ENCODE assay signal across 10 mouse cellular contexts in genomic region chr10:80816303-80816702, GRCm38 (mm10). TPM values are rescaled to one million over a fixed set of nuclear protein-coding genes. Genes with fewer than 3 reads are reported as not detected.
DNase-seq lines count a peak whose midpoint lies in the region; ATAC-seq and TF ChIP-seq lines count a peak whose summit lies in the region.
"Not testable (repeated sequence)": the region's sequence is repeated elsewhere in the genome, so short reads cannot be mapped to it uniquely, and the experiment has no call there.
"Had no signal": no experiment of that assay in that cellular context is flagged by ENCODE, and none has a peak within 500 bp of the region (broad histone marks: within the 10 kb centered on the region; RNA-seq: fewer than 3 reads in every experiment).

No protein-coding gene starts in this region.

- not testable (repeated sequence) for TF ChIP-seq RAD21 in MEL (IDR thresholded peaks at IDR 0.05; ENCODE audit: low read depth, low read length)

- H3K27ac ChIP-seq in MEL (ENCODE audit: control insufficient read depth, low read depth, low read length); gastrocnemius, adult 2 months: not testable (repeated sequence)

- not testable (repeated sequence) for H3K9me3 ChIP-seq in MEL (replicated peaks; ENCODE audit: insufficient read depth, low read length)

- H3K9ac ChIP-seq in MEL (ENCODE audit: control insufficient read depth, low read depth, low read length, poor library complexity, severe bottlenecking) = not testable (repeated sequence)

- DNase-seq in MEL (ENCODE audit: low read depth, low spot score) (peak; percentile 62), MEL-GATA-1-ER (ENCODE audit: extremely low read depth, low read depth) (peak; percentile 62)
- peak; percentile 11 for DNase-seq in gastrocnemius, adult 2 months

- not testable (repeated sequence) for H3K79me2 ChIP-seq in MEL (ENCODE audit: control insufficient read depth, insufficient read depth, low read length, poor library complexity)

- H3K4me3 ChIP-seq in MEL (ENCODE audit: control insufficient read depth in 1 of 2, insufficient read depth in 1 of 2, low read depth in 2 of 2, low read length in 2 of 2); gastrocnemius, adult 2 months: not testable (repeated sequence)

- not testable (repeated sequence) for H3K27me3 ChIP-seq in MEL (ENCODE audit: control insufficient read depth in 1 of 2, insufficient read depth in 2 of 2, low read length in 2 of 2)

- TF ChIP-seq CTCF in MEL (IDR thresholded peaks at IDR 0.05 in 2 of 3, conservative IDR thresholded peaks at IDR 0.05 in 1 of 3; ENCODE audit: control insufficient read depth in 1 of 3, insufficient read depth in 1 of 3, low read depth in 2 of 3, low read length in 3 of 3, poor library complexity in 1 of 3, severe bottlenecking in 1 of 3); gastrocnemius, adult 2 months (IDR thresholded peaks at IDR 0.05): not testable (repeated sequence)

- ATAC-seq in common myeloid progenitor, adult 5-6 weeks (replicated peaks; ENCODE audit: low read depth, poor library complexity, severe bottlenecking) = peak; percentile 68
- ATAC-seq in granulocyte monocyte progenitor cell, adult 5-6 weeks (replicated peaks; ENCODE audit: poor library complexity, severe bottlenecking) = peak; percentile 82
- peak; percentile 83 for ATAC-seq in megakaryocyte, adult 5-6 weeks (ENCODE audit: poor library complexity, severe bottlenecking)

- H3K4me1 ChIP-seq in MEL (ENCODE audit: control insufficient read depth in 1 of 2, insufficient read depth in 2 of 2, low read length in 2 of 2) = peaks cover 0 to 12% of the 10 kb centered on the region in 2 experiments; a peak in 2 of 4 replicates

- intact Hi-C loops in gastrocnemius, adult 2 months (cut with DNase I) = not testable (repeated sequence)

- not testable (repeated sequence) for TF ChIP-seq POLR2A in MEL (IDR thresholded peaks at IDR 0.05; ENCODE audit: control insufficient read depth in 1 of 2, insufficient read depth in 1 of 2, low read depth in 1 of 2, low read length in 2 of 2, poor library complexity in 1 of 2)

- H3K36me3 ChIP-seq in MEL (ENCODE audit: control insufficient read depth in 1 of 2, insufficient read depth in 2 of 2, low read length in 2 of 2) = not testable (repeated sequence)

- TF ChIP-seq EP300 in MEL (IDR thresholded peaks at IDR 0.05; ENCODE audit: low read depth in 1 of 2, low read length in 2 of 2) = not testable (repeated sequence)

TF ChIP-seq in MEL, 35 proteins besides CTCF, POLR2A, EP300 and RAD21:
- TF ChIP-seq ETS1 (IDR thresholded peaks at IDR 0.05; ENCODE audit: low read depth, low read length) (0 out of 2 replicates have a peak, but pooled peaks have one; percentile 7), TBP (IDR thresholded peaks at IDR 0.05; ENCODE audit: low read depth, low read length) (0 out of 2 replicates have a peak, but pooled peaks have one; percentile 47), GATA1 (IDR thresholded peaks at IDR 0.05; ENCODE audit: low read depth, low read length) (0 out of 2 replicates have a peak, but pooled peaks have one; percentile 17)

RNA-seq across cellular contexts. Expression of gene Jsrp1, which starts 3.0 kb away (rescaled TPM):
- not detected in 2 replicates for total RNA-seq in MEL (2012; rRNA removed)
- under 1 TPM in 1 of 2 experiments, not detected in 1; 0.39 TPM for polyA plus RNA-seq in MEL (2012; ENCODE audit: insufficient read depth in 1 of 2, insufficient read length in 2 of 2, low read depth in 1 of 2, low replicate concordance in 2 of 2, missing spikeins in 1 of 2)
- not detected in 2 replicates for total RNA-seq in common myeloid progenitor, adult 5-6 weeks (2017)
- 100 to 1,000 TPM; 397 to 414 TPM for total RNA-seq in gastrocnemius, adult 2 months (2021)
- not detected in 2 replicates for total RNA-seq in granulocyte monocyte progenitor cell, adult 5-6 weeks (2014; fragmentation: Nextera tagmentation)
- not detected in 2 replicates for total RNA-seq in granulocyte monocyte progenitor cell, adult 5-6 weeks (2017)
- not detected in 2 replicates for total RNA-seq in megakaryocyte, adult 5-6 weeks (2015)
- total RNA-seq in megakaryocyte, adult 5-6 weeks (2017) = not detected in 2 replicates
- total RNA-seq: G1E had no signal
- polyA plus RNA-seq: activated CD4-positive, CD25-positive, alpha-beta regulatory T cell, adult 4 months; CD4-positive, CD25-positive, alpha-beta regulatory T cell, adult 4 months; Patski had no signal

RNA-seq across cellular contexts. Expression of gene Oaz1, which starts 10.2 kb away (rescaled TPM):
- 983 and 1,061 TPM in 2 replicates for total RNA-seq in MEL (2012; rRNA removed)
- polyA plus RNA-seq in MEL (2012; ENCODE audit: insufficient read depth in 1 of 2, insufficient read length in 2 of 2, low read depth in 1 of 2, low replicate concordance in 2 of 2, missing spikeins in 1 of 2) = 1,000 to 10,000 TPM in 1 of 2 experiments, not detected in 1; 1,528 TPM
- 288 TPM in 2 replicates for total RNA-seq in common myeloid progenitor, adult 5-6 weeks (2017)
- 100 to 1,000 TPM; 579 to 691 TPM for total RNA-seq in gastrocnemius, adult 2 months (2021)
- 1,332 and 1,363 TPM in 2 replicates for total RNA-seq in granulocyte monocyte progenitor cell, adult 5-6 weeks (2014; fragmentation: Nextera tagmentation)
- 324 and 374 TPM in 2 replicates for total RNA-seq in granulocyte monocyte progenitor cell, adult 5-6 weeks (2017)
- 1,171 and 1,242 TPM in 2 replicates for total RNA-seq in megakaryocyte, adult 5-6 weeks (2015)
- 206 and 296 TPM in 2 replicates for total RNA-seq in megakaryocyte, adult 5-6 weeks (2017)

RNA-seq across cellular contexts. Expression of gene Amh, which starts 11.3 kb away (rescaled TPM):
- total RNA-seq in MEL (2012; rRNA removed) = 0.42 and 0.59 TPM in 2 replicates
- polyA plus RNA-seq in MEL (2012; ENCODE audit: insufficient read depth in 1 of 2, insufficient read length in 2 of 2, low read depth in 1 of 2, low replicate concordance in 2 of 2, missing spikeins in 1 of 2) = 1 to 10 TPM in 1 of 2 experiments, not detected in 1; 1.1 TPM
- 0.58 TPM in 1 of 2 replicates, not detected in the other for total RNA-seq in common myeloid progenitor, adult 5-6 weeks (2017)
- total RNA-seq in gastrocnemius, adult 2 months (2021) = under 1 TPM; 0.38 to 0.98 TPM
- not detected in 2 replicates for total RNA-seq in granulocyte monocyte progenitor cell, adult 5-6 weeks (2014; fragmentation: Nextera tagmentation)
- 0.15 TPM in 1 of 2 replicates, not detected in the other for total RNA-seq in granulocyte monocyte progenitor cell, adult 5-6 weeks (2017)
- total RNA-seq in megakaryocyte, adult 5-6 weeks (2015) = not detected in 2 replicates
- total RNA-seq in megakaryocyte, adult 5-6 weeks (2017) = not detected in 2 replicates
- polyA plus RNA-seq: activated CD4-positive, CD25-positive, alpha-beta regulatory T cell, adult 4 months; CD4-positive, CD25-positive, alpha-beta regulatory T cell, adult 4 months had no signal

RNA-seq across cellular contexts. Expression of gene Plekhj1, which starts 17.9 kb away (rescaled TPM):
- 79.8 and 86.9 TPM in 2 replicates for total RNA-seq in MEL (2012; rRNA removed)
- 100 to 1,000 TPM in 1 of 2 experiments, not detected in 1; 217 TPM for polyA plus RNA-seq in MEL (2012; ENCODE audit: insufficient read depth in 1 of 2, insufficient read length in 2 of 2, low read depth in 1 of 2, low replicate concordance in 2 of 2, missing spikeins in 1 of 2)
- 36.7 and 43.0 TPM in 2 replicates for total RNA-seq in common myeloid progenitor, adult 5-6 weeks (2017)
- 10 to 100 TPM; 22.3 to 29.8 TPM for total RNA-seq in gastrocnemius, adult 2 months (2021)
- 99.1 and 108 TPM in 2 replicates for total RNA-seq in granulocyte monocyte progenitor cell, adult 5-6 weeks (2014; fragmentation: Nextera tagmentation)
- total RNA-seq in granulocyte monocyte progenitor cell, adult 5-6 weeks (2017) = 33.0 and 33.7 TPM in 2 replicates
- total RNA-seq in megakaryocyte, adult 5-6 weeks (2015) = 82.4 and 84.3 TPM in 2 replicates
- total RNA-seq in megakaryocyte, adult 5-6 weeks (2017) = 35.5 and 43.5 TPM in 2 replicates

RNA-seq across cellular contexts. Expression of gene Sf3a2, which starts 18.3 kb away (rescaled TPM):
- 50.4 and 52.0 TPM in 2 replicates for total RNA-seq in MEL (2012; rRNA removed)
- polyA plus RNA-seq in MEL (2012; ENCODE audit: insufficient read depth in 1 of 2, insufficient read length in 2 of 2, low read depth in 1 of 2, low replicate concordance in 2 of 2, missing spikeins in 1 of 2) = 100 to 1,000 TPM in 1 of 2 experiments, not detected in 1; 210 TPM
- 26.6 and 46.7 TPM in 2 replicates for total RNA-seq in common myeloid progenitor, adult 5-6 weeks (2017)
- total RNA-seq in gastrocnemius, adult 2 months (2021) = 10 to 100 TPM; 28.9 to 29.1 TPM
- 88.0 and 106 TPM in 2 replicates for total RNA-seq in granulocyte monocyte progenitor cell, adult 5-6 weeks (2014; fragmentation: Nextera tagmentation)
- 13.8 and 18.3 TPM in 2 replicates for total RNA-seq in granulocyte monocyte progenitor cell, adult 5-6 weeks (2017)
- 45.8 and 46.6 TPM in 2 replicates for total RNA-seq in megakaryocyte, adult 5-6 weeks (2015)
- total RNA-seq in megakaryocyte, adult 5-6 weeks (2017) = 13.1 and 20.4 TPM in 2 replicates

Comparison
In these comparisons a context has a peak if more than half of its experiments do, and no peak if none do; other contexts are left out.
1. DNase-seq: peak in every context shown above with its lines; median percentile 62 in MEL; 62 in MEL-GATA-1-ER; 11 in gastrocnemius, adult 2 months.
2. RNA of gene Jsrp1, which starts 3.0 kb away (total RNA-seq): 397 to 414 TPM in gastrocnemius, adult 2 months; not detected in MEL, not detected in common myeloid progenitor, adult 5-6 weeks, not detected in granulocyte monocyte progenitor cell, adult 5-6 weeks and not detected in megakaryocyte, adult 5-6 weeks; every median in the first group is over 100 times any median in the second.
3. Peak in every context shown above with its lines, with median percentiles within 50 percentile points of each other: ATAC-seq.